Mouse (Mus musculus) CH12.LX (cell line): ENCODE results near the gene Frzb.

ENCODE experiments used
- CTCF ChIP-seq, 2 experiments: IDR thresholded peaks in 1 of 2; conservative IDR thresholded peaks in 1 of 2; 2 replicates each; pipeline ENCODE4 v1.5.1; 2011 to 2012; ENCODE audit warnings: low read depth in 2 of 2, low read length in 2 of 2, improper control_type of control experiment in 1 of 2, inconsistent platforms in 1 of 2, mild to moderate bottlenecking in 1 of 2, moderate library complexity in 1 of 2
- E2F4 ChIP-seq: IDR thresholded peaks from 2 replicates; pipeline ENCODE4 v1.6.1; 2011; ENCODE audit warnings: low read depth, low read length, improper control_type of control experiment; ENCODE audit not compliant: insufficient replicate concordance
- EP300 ChIP-seq: IDR thresholded peaks from 2 replicates; pipeline ENCODE4 v1.6.1; 2011; ENCODE audit warnings: low read length, improper control_type of control experiment
- JUN ChIP-seq: IDR thresholded peaks from 2 replicates; pipeline ENCODE4 v1.6.1; 2011; ENCODE audit warnings: low read depth, mild to moderate bottlenecking, low read length, improper control_type of control experiment, moderate library complexity; ENCODE audit not compliant: insufficient read depth
- MAZ ChIP-seq: IDR thresholded peaks from 2 replicates; pipeline ENCODE4 v1.6.1; 2012; ENCODE audit warnings: low read depth, mild to moderate bottlenecking, inconsistent platforms, low read length, improper control_type of control experiment, moderate library complexity
- MEF2A ChIP-seq: IDR thresholded peaks from 2 replicates; pipeline ENCODE4 v1.6.1; 2014; ENCODE audit warnings: low read depth, mild to moderate bottlenecking, inconsistent platforms, low read length, improper control_type of control experiment, borderline replicate concordance
- MYC ChIP-seq: IDR thresholded peaks from 2 replicates; pipeline ENCODE4 v1.6.1; 2011; ENCODE audit warnings: low read depth, mild to moderate bottlenecking, improper control_type of control experiment, low read length
- POLR2A ChIP-seq: IDR thresholded peaks from 2 replicates; pipeline ENCODE4 v1.6.1; 2011; ENCODE audit warnings: low read depth, mild to moderate bottlenecking, improper control_type of control experiment, low read length
- POLR2AphosphoS2 ChIP-seq: IDR thresholded peaks from 2 replicates; pipeline ENCODE4 v1.6.1; 2011; ENCODE audit warnings: low read depth, low read length, improper control_type of control experiment
- ZKSCAN1 ChIP-seq: IDR thresholded peaks from 2 replicates; pipeline ENCODE4 v1.6.1; 2012; ENCODE audit warnings: low read depth, inconsistent platforms, low read length, improper control_type of control experiment, borderline replicate concordance

DNA sequence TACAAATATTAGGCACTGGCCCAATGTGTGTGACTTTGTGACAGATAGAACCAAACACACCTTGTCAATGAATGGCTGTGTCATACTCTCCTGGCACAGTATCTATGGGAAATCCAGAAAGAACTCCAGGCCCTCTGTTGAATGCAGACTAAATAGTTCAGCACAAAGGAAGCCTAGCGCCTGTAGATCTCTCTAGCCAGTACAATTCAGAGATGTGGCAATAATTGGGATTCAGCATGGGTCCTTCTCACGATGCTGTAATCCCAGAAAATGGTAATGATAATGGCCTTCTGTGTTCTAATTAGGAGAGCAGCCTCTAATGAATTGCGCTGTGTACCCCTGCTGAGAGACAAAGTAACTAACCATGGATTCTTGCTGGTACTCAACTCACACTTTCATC is 8.6 kb downstream of the Frzb start:
- TF ChIP-seq POLR2A (no peak), E2F4 (no peak), MEF2A (no peak), CTCF (conservative IDR thresholded peaks at IDR 0.05 in 1 of 2, IDR thresholded peaks at IDR 0.05 in 1 of 2; ENCODE audit: low read depth in 2 of 2, low read length in 2 of 2) (no peak), JUN (no peak), MYC (no peak), ZKSCAN1 (no peak), MAZ (no peak), EP300 (no peak), POLR2AphosphoS2 (no peak)
